Mouse (Mus musculus): Measurements from ENCODE around the gene Usp31.

Gene Usp31

GRCm38 (mm10) chr7:121707073-121707667 lies at the start of gene Usp31:
TSS of gene Usp31 (minus strand) at chr7:121707253.
- peak; percentile 96 to 97 for DNase-seq

- DNase-seq: no peak
Observed at GRCm38 (mm10) chr7:121754748-121755147, 47.7 kb upstream of the Usp31 start.

DNA sequence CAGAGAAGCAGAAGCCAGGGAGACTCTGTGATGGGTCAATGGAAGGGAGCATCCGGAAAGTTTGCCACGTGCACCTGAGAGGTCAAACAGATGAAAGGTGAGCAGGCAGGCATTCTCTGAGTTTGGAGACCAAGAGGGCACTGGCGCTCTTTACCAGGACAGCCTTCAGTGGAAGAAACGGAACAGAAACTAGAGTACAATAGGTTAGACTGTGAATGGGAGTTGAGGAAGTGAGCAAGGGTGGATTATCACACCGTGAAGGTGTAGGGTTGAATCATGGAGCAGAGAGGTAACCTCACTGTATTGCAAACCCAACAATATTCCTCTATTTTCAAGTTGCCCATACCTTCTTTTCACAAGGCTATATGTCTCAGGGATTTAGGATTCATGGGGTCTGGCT lies 43.2 kb upstream of the Usp31 start:
- DNase-seq: no peak

DNA sequence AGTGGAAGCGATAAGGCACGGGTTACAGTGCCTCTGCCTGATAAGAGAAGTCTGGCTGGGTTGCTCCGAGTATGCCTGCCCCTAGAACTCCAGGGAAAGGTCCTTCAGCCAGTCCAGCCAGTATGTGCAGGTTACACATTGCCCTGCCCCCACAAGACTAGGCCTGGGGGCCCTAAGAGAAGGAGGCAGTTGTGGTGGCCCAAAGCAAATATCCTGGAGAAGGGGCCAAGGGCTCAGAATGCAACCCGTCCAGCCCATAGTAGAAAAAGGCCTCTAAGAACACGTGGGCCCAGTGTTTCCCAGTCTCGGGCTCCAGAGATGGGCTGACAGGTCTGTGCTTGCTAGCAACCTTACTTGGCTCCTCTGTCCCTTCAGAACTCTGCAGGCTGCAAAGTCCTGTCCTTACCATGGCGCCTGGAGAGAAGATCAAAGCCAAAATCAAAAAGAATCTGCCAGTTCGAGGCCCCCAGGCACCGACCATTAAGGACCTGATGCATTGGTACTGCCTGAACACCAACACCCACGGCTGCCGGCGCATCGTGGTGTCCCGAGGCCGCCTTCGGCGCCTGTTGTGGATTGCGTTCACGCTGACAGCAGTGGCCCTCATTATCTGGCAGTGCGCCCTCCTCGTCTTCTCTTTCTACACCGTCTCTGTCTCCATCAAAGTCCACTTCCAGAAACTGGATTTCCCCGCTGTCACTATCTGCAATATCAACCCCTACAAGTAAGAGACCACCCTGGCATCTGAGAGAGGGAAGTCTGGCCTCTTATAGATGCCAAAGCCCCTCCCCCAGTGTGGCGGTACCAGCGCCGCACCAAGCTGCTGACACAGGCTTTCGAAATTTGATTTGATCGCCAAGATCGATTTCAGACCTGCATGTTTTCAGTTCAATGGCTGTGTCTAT lies 30.7 kb upstream of the Usp31 start:
- no peak for DNase-seq

GRCm38 (mm10) chr7:121734171-121734831 lies 27.2 kb upstream of the Usp31 start, which contains the start of gene Scnn1g:
TSS of gene Scnn1g (plus strand) at chr7:121734479.
- peak; percentile 91 to 92 for DNase-seq

DNA sequence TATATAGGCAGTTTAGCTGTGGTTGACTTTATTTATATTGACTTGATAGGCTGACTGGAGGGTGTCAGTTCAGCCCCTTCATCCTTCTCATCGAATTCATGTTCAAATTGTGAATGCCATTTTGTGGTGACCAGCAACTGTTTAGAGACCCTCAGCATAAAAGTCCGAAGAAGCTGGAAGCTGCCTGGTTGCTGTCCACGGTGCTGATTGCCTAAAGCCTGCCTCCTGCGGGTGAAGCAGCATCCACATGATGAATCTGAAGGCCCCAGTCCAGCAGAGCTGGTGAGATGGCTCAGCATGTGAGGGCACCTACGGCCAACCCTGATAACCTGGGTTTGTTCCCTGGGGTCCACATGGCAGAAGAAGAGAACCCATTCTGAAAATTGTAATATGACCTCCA lies 23.2 kb upstream of the Usp31 start:
- DNase-seq: peak in 1 of 2 experiments; percentile 76

DNA sequence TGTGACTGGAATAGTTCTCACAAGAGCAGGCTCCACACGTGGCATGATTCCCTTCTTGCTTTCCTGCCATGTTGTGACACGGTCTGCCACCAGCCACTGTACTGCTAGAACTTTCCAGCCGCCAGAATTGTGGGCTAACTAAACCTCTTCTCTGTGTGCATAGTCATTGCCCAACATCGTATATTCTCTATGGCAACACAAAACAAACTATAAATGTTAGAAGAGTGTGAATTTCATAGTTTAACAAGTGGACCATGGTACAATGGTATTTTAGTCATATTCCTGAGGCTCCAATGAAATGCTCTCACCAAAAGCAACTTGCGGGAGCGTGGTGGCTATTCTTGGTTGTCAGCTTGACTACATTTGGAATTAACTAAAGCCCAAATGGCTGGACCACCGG lies 10.0 kb upstream of the Usp31 start:
- no peak for DNase-seq

- DNase-seq: no peak
Observed at GRCm38 (mm10) chr7:121711171-121711570, 4.1 kb upstream of the Usp31 start.

- peak; percentile 69 to 82 for DNase-seq
Observed at GRCm38 (mm10) chr7:121706411-121707072, 511 bp downstream of the Usp31 start.

- DNase-seq: no peak
Observed at GRCm38 (mm10) chr7:121705051-121705450, 2.0 kb downstream of the Usp31 start.

DNA sequence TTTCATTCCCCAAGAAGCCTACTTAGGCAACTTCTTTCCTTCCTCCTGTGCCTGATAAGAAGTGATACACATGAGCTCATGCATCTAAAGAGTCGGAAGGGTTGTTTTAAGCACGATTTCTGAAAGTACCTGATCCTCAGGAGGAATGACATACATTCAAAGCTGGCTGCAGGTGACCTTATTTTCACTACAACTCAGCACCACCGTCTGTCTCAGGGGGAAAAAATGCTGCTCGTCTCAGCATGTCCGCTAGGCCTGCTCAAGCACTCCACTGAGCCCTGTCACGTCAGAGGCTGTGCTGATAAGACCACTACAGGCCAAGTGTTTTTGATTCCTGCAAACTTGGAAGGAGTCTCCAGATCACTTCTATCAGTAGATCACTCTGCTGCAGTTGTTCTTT lies 5.1 kb downstream of the Usp31 start:
- no peak for DNase-seq

DNA sequence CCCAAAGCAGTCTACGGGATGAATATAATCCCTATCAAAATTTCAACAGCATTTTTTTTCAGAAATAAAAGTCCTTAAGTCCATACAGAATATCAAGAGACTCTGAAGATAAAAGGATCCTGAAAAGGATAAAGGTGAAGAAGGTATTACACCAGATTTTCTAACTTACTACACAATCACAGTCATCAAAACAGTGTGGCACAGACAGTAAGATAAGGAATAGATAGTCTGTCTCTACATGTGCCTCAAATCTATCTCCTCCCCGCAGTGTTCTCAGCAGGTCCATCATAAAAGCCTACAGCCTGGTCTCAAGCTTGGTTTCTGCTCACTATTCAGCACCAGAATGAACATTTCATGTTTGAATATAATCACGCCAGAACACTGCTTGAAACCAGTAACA lies 6.6 kb downstream of the Usp31 start:
- no peak for DNase-seq

DNA sequence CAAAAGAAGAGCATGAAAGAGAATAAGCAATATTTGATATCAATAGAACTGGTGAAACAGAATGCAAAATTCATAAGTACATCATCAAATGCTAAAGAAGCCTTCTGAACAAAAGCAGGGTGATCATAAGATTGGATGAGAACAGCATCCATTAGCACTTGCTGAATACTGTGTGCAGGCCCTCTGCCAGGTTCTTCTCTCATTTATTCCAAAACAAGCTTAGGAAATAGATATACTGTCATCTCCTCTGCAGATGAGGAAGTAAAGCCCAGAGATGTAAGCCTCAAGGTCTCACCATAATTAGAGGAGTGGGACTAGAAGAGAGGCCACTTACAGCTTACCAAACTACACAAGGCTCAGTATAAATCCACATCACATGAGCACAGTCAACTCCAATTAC lies 7.8 kb downstream of the Usp31 start:
- no peak for DNase-seq

GRCm38 (mm10) chr7:121697574-121697973 lies 9.5 kb downstream of the Usp31 start:
- DNase-seq: peak in 1 of 2 experiments; percentile 19

DNA sequence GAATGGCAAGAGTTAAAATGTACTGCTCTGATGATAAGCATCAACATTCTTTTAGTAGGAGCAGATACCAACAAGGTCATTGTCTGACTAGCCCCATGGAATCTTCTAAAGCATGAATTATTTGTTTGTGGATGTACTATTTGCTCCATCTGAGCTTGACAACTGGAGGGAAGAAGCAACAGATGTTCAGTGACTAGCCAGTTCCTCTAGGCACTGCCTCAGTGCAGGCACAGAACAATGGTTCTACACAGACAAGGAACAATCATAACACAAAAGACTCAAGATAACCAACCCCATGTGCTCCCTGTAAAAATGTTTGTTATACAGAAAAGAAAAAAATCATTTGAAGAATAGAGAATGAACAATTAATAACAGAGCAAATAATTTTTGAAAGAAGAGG lies 9.9 kb downstream of the Usp31 start:
- no peak for DNase-seq

- no peak for DNase-seq
Observed at GRCm38 (mm10) chr7:121691803-121692202, 15.2 kb downstream of the Usp31 start.

- no peak for DNase-seq
Observed at GRCm38 (mm10) chr7:121689338-121689737, 17.7 kb downstream of the Usp31 start.

DNA sequence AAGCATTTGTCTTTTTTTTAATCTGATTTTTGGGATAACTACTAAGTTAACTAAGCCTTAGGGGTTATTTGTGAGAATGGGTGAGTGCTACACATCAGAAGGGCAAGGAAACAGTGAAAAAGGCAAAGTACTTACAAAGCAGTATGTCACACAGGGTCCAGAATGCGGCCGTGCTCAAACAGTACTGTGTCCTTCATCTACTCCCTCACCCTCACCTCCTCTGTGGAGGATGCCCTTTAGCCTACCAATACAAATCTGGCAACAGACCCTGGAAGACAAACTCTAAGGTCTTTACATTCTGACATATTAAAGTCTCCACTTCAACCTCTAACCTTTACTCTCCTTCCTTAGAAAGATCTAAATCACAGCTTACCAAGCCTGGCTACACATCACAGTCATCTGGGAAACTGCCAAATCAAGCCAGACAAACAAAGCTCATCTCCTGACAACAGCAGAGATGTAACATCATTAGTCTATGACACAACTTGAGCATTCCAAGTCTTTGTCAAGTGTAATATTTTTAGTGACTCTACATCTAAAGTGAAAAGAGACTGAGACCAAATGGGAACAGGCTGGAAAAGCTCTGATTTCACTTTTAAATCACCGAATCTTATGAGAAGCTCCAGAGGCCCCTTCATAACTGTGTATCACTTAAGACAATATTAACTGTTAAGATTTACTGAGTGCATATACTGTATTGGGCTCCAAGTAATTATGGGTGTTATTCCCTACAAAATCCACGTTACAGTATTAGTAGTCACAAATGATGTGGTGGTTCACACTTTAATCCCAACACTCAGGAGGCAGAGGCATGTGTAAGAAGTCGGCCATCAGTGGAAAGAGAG lies 21.7 kb downstream of the Usp31 start:
- no peak for DNase-seq

DNA sequence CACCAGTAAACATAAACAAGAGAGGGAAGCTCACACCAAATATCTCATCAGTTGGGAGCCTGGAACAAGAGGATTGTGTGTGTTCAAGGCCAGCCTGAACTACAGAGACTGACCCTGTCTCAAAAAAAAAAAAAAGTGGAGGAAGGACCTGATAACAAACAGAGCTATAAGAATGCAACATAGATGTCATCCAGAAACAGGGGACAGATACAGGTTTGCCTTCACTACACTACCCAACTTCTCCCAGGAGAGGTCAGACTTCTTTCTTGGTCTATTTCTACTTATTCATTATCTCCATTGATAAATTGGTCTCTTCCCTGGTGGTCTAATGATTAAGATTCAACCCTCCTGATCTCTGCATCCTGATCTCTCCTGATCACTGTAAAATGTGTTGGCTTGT lies 25.9 kb downstream of the Usp31 start:
- DNase-seq: no peak

DNA sequence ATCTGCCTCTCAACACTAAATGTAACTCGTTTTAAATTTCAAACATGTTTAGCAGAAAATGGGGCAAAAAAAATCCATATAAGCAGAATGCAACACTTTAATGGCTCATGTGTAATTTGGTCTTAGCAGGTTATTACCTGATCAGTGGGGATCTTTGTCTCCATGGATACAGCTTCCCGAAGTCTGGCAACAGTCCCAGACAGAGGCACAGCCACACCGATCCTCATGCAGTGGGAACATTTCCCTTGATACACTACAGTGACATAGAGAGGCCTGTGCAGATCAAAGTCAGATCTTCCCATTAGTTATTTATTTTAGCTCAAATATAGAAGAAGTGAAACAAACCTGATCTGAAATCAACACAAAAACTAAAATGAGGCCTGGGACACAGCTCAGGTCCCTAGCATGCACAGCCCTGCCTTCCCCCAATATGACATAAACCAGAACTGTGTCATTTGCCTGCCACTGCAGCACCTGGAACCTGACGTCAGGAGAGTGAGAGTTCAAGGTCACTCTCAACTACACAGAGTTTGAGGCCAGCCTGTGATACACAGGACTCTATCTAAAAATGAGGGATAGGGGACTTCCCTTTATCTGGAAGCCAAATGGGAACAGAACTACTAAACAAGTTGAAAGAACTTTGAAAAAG lies 29.8 kb downstream of the Usp31 start:
- DNase-seq: peak; percentile 32 to 39

GRCm38 (mm10) chr7:121660705-121661104 lies 46.3 kb downstream of the Usp31 start:
- no peak for DNase-seq

GRCm38 (mm10) chr7:121658866-121659265 lies 48.2 kb downstream of the Usp31 start:
- no peak for DNase-seq

Data from kidney, postnatal 36 days (tissue).